Mouse (Mus musculus) lung, postnatal 10 days (tissue): ENCODE measurements around the gene Cst8.
A peak's percentile ranks its signal among the peaks of the same experiment; 100 is the strongest.
"Not testable (repeated sequence)": the region's sequence is repeated elsewhere in the genome, so short reads cannot be mapped to it uniquely, and the experiment has no call there.

ENCODE experiments used
- DNase-seq: peaks from one replicate; pipeline ENCODE4 v3.0.0; 2021

Gene Cst8

DNA sequence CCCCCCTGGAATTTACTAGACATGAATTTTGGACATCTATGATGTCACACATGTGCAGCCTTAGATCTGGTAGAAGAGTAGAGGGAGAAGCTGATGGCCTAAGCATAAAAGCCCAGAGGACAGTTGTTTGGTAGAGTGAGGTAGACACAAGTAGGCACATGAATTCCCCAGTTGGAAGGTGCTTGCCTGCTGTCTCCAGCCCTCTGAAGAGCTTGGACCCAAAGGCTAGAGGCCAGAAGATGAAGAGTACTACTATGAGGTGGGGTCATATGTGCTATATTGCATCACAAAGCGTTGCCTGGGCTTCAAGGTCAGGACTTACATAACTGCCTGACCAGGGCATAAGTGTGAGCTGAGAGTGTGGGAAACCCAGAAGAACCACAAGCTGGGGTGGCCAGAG, at the start of gene Cst8:
Gene Cst8 (plus strand): TSS at position 301 of the 400 bp plus-strand sequence.
- DNase-seq = no peak

DNA sequence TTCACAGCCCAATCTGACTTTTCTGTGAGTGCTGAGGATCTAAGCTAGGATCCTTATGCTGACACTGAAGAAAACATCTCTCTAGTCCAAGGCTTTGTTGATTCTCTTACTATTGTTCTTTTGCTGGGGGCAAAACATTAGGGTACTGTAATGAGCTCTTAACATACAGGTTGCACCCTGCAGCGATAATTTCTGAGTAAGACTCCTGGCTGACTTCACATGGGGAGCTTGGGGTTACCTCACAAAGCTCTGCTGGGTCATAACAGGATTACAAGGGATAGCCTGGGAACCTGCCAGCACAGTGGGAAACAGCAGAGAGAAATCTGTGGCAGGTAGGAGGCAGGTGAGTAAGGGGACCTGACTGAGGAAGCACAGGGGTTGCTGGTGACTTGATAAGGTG, 48.5 kb upstream of the Cst8 start, which contains the start of gene Cstl1:
Gene Cstl1 (plus strand): TSS at position 301 of the 400 bp plus-strand sequence.
- no peak for DNase-seq

DNA sequence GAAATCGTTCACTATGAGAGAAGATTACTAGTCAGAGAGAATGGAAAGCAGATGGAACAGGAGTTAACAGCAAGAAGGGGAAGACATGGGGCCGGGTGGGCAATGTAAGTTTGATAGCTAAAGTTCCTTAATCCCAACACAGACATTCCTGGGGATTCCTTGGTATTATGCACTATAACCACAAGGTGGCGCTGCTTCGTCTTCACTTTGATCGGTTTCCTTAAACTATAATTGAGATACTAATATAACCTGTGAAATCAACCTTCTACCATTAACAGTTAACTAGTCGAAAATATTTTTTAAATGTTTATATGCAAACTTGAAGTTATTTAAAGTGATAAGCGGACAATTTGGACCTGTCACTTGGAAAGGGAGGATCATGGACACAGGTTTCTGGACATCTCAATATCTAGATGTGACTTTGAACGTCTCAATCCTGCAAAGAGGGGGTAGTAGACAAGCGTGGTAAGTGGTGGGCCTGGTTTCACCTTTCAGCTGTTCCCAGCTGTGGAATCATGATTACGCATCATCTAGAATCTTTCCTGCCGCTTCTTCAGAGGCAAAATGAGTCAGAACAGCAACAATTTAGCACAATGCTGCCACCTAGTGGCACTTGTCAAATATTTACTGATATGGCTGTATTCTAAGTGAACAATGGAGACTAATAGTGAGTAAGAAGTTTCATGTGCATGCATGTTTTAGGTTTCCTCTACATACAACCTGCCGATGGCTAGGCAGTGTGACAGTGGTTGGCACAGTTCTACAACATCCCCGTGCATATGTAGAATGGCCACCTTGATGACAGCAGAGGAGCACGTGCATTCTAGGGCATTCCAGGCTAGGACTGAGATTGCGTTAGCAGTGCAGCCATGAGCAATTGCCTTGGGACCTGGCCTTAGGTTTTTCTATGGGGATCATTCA, 46.4 kb upstream of the Cst8 start:
- DNase-seq = peak; percentile 80

DNA sequence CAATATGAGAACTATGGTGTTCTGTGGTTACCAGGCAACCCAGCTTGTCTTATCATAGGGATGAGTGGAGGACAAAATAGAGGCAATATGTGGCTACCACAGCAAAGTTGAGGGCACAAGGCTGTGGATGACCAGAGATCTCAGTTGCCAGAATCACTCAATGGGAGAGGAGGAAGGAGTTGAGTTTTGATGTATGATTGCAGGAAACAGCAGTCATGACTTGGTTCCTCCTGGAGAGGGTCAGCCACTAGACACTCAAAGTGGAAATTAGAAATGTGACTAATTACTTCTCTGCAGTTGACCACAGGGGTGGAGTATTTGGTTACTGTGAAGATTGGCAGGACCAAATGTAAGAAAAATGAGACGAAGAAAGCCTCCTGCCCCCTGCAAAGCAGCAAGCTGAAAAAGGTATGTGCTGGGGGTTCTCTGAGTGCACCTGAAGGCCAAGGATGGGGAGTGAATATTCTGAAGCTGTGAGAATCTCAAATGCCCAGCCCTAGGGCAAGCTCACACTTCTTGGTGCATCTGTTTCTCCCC, 44.2 kb upstream of the Cst8 start:
- no peak for DNase-seq

DNA sequence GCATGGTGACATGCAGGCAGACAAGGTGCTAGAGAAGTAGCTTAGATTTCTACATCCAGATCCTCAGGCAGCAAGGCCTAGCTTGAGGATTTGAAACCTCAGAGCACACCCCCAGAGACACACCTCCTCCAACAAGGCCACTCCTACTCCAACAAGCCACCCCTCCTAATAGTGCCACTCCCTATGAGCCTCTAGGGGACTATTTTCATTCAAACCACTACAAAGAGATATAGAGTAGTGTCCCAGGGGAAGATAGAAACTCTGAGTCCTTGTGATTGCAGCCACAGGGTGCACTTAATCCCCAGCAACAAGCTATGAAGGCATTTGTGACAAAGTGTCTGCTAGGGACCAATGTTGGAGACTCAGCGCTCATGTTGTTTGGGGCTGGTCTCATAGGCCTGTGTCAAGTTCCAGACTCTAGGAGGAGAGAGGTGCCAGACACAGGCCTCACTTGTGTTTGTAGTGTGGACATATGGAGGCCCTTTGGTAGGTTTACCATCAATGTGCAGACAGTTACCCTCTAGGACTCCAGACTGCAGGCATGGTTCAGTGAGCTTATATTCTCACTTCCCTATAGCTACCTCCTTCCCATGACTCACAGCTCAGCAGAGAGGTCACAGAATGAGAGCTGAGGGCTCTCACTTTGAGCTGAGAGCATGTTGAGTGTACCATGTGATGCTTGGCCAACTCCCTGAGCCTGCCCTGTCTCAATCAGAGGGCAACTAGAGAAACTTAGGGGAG, 34.8 kb upstream of the Cst8 start:
- DNase-seq = peak; percentile 45

DNA sequence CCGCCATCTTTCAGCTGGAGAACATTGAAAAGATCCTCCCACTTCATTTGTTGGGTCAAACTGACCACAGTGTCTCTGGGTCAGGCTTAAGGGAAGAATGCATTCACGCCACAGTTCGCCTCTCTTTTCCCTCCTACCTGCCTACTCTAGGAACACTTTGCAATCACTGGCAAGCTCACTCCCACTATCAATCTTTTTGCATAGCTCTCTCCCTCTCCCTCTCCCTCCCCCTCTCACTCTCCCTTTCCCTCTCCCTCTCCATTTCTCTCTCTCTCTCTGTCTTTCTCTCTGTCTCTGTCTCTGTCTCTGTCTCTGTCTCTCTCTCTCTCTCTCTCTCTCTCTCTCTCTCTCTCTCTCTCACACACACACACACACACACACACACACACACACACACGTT, 27.2 kb upstream of the Cst8 start, which contains the start of gene Cst11:
Gene Cst11 (minus strand): TSS at position 101 of the 400 bp plus-strand sequence.
- DNase-seq = not testable (repeated sequence)

DNA sequence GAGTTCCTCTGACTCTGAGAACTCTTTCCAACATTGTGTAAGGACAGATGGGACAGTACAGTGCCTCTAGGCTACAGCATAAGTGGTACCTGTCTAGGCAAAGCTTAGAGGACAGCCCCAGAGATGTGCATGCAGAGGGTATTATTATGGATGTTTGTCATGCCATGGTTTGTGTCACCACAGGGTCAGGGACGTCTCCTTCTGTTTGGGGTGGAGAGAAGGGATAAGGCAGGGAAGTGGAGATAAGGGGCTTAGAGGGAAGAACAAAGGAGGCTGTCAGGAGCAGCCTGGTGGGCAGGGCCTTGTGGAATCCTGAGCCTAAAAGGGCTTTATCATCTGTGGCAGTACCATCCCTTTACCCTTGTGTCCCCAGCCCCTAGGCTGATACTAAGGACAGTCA, 16.9 kb upstream of the Cst8 start, which contains the start of gene 8030411F24Rik:
Gene 8030411F24Rik (plus strand): TSS at position 301 of the 400 bp plus-strand sequence.
- no peak for DNase-seq

DNA sequence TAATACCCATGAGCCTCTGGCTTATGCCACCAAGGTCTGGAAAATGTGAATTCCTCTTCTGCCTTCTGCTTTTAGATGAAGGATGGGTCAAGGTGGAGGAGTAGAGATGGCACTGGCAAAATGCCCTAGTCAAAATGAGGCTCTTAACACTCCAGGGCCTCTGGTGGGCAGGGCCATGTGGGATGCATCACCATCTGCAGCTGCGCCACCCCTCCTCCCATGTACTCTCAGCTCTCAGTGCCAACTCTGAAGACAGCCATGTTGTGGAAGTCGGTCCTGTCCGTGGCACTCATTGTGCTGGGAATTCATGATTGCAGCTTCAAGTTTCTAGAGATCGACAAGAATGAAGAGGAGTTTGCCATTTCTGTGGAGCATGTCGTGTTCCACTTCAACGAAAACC, 9.4 kb upstream of the Cst8 start, which contains the start of gene Cst12:
Gene Cst12 (plus strand): TSS at position 220 of the 400 bp plus-strand sequence.
- no peak for DNase-seq

DNA sequence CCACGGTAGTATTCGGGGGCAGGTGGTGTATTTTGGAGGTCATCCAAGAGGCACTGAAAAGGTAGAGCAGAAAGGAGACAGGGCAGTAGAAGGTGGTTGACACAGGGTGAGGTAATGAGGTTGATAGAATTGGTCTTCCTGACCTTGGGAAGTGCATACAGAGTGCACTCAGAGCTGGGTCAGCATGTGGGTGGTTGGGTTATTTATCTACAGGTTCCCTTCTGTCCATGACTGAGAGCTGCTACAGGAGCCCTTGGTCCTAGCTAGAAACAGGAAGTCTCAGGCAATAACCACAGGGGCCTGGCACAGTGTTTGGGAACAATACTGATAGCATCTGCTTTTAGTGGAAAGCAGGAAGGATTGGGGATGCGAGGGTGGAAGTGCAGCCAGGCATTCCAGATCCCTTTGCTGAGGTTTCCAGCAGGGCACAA, 2.9 kb downstream of the Cst8 start:
- DNase-seq = peak; percentile 2

DNA sequence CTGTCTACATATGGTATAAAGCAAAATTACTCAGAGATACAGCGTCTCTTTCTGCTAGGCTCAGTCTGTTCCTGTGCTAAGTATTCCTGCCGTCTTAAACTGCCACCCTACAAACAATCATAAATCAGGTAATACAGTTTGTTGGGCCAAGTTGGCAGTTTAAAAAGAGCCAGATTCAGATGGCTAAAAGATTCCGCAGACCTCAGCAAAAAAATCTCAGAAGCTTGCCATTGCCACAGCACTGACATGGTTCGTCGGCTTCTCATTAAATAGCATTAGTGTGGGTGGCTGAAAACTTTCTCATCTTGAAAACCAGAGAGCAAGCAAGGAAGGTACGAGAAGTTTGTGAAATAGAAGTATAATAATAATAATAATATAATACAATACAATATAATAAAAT, 8.1 kb downstream of the Cst8 start:
- DNase-seq = no peak

DNA sequence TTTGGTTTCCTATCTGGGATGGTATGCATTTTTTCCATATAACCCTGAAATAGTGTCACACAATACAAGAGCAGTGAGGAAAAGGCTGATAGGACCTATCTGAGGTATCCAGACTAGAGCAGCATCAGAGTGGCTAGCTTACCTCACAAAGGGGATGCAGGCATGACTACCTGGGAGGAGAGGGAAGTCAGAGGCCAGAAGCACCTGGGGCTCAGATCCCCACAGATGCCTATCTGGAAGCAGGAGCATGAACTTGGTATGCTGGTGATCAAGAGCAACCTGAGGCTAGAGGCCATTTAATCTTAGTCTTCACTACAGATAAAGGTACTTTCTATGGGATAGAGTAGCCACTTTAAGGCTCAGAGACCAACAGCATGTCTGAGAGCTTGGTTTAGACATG, 21.3 kb downstream of the Cst8 start, which contains the start of gene Cst13:
Gene Cst13 (plus strand): TSS at position 173 of the 400 bp plus-strand sequence.
- no peak for DNase-seq

DNA sequence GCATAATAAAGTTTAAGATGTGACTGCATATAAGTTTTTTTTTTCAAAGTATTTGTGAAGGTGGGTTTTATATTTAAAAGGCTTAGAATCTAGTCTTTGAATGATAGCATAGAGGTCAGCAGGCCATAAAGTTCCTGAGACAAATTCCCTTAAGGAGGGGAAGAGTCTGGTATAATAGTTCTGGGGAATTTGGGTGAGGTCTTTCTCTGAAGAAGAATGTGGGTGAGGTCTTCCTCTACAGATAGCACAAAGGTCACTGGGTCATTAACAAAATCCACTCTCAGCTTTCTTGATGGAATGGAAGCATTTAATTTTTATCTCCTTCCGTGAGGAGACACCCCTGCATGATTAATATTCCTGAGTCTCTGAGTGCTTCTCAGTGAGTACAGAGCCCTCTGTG, 27.4 kb downstream of the Cst8 start:
- DNase-seq = no peak

DNA sequence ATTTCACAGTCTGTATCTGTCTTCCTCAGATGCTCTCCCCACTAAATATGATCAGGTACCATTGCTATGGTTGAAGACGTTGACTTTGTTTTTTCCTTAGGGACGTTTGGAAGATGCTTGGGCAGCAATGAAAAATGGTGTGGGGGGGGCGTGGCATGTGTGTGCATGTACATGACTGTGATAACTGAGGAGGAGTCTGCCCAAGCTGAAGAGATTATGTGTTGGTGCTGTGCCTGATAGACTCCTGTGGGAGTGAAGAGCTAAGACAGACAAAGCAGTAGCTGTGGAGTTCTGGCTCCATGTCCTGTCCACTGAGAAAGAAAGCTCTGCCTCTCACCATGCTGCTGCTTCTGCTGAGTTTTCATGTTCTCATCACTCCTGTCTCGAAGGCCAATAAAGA, 36.3 kb downstream of the Cst8 start, which contains the start of gene Cst9:
Gene Cst9 (plus strand): TSS at position 236 of the 400 bp plus-strand sequence.
- DNase-seq = no peak

DNA sequence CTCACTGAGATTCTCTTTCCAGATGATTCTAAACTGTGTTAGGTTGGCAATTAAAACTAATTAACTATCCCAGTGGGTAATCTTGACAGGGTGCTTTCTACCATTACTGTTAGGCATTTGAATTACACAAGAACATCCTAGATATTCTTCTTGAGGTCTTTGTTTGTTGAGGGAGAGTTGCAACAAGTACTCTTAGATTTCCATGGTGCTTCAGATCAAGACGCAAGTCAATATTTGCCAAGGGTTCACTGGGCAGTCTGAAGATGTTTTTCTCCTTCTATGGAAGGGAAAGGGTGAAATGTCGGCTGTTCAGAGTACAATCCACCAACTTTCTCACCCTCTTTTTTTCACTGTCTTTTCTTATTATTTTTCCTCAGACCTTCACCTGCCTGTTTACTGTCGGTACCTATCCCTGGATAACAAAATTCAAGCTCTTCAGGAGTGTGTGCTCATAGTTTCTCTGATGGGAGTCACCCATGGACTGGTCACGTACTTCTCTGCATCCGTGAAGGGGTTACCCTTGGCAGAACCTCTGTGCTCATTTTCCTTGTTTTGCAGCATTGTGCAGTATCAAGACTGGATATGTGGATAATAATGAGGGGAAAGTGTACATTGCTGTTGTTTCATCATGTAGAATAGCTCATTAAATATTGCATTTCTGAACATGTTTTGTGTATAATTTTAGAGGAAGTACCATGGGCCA, 39.6 kb downstream of the Cst8 start:
- DNase-seq = no peak

DNA sequence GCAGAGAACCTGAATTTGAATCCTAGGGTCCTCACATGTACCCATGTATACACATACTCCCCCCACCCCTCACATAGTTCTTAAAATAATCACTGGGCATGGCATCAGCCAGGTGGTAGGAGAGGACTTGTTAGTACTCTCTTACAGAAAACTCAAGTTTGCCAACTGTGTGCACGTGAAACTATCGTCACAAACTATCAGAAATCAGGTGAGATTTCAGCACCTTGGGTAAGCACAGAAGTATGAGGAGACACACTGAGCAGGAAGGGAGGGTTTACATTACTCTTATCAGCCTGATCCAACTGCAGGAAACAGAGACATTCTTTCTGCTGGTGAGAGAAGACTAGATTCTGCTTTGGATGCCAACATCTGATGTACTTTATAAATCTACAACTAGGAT, 40.6 kb downstream of the Cst8 start:
- DNase-seq = no peak

DNA sequence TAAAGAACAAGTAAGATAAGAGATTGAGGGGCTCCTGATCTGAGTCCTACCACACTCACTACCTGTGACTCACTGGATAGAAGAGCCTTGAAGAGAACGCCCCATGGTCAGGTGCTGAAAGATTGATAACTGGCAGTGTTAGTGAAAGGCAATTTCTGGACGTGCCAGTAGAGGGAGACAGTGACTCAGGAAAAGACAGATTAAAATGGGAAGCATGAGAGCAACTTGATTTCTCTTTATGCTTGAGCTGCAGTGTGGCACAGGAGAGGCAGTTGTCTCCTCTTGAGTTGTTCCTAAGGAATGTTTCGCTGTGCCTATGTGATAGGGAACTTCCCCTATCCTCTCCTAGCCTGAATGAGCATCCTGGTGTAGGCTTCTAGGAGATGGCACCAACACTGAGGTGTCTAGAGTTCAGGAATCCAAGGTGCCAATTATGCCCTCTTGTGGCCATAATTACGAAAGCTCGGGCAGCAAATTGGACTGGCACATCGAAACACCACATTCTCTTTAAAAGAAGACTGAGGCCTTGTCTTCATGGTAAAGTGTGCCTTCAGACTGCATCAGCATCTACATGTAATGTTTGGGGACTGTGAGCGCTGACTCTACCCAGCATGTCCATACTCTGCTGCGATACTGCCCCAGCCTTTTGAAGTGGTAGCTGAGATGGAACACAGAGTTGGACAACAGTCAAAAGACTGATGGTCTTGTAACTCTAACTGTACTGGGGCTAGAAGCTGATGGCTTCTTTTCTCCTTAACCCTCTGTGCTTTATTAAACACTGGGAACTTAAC, 52.7 kb downstream of the Cst8 start:
- DNase-seq = peak; percentile 88
